Mouse (Mus musculus) urinary bladder, postnatal 36 days (tissue): Measurements from ENCODE around the gene Skint3.
"Not testable (repeated sequence)": the region's sequence is repeated elsewhere in the genome, so short reads cannot be mapped to it uniquely, and the experiment has no call there.

Source experiments
- DNase-seq, 2 experiments: peaks; one replicate each; pipeline ENCODE4 v3.0.0; 2022; ENCODE audit warnings: low spot score in 2 of 2, mixed read lengths in 1 of 2

Skint3 gene

GRCm38 (mm10) chr4:112231945-112232344 is at the start of gene Skint3:
Skint3 (plus strand) TSS chr4:112232245.
- DNase-seq = no peak

- no peak for DNase-seq
Observed at GRCm38 (mm10) chr4:112243416-112243815, 11.4 kb downstream of the Skint3 start.

GRCm38 (mm10) chr4:112243951-112244350 is 11.9 kb downstream of the Skint3 start:
- DNase-seq = no peak

GRCm38 (mm10) chr4:112256022-112256421 is 24.0 kb downstream of the Skint3 start:
- no peak for DNase-seq

GRCm38 (mm10) chr4:112287178-112287974 is 55.3 kb downstream of the Skint3 start:
- DNase-seq = no peak

- DNase-seq = no peak
Observed at GRCm38 (mm10) chr4:112288396-112288795, 56.4 kb downstream of the Skint3 start.

GRCm38 (mm10) chr4:112302305-112302704 is 70.3 kb downstream of the Skint3 start:
- no peak for DNase-seq

- no peak for DNase-seq
Observed at GRCm38 (mm10) chr4:112302855-112303509, 70.9 kb downstream of the Skint3 start.

GRCm38 (mm10) chr4:112349111-112349510 is 117.1 kb downstream of the Skint3 start:
- not testable (repeated sequence) for DNase-seq
